In genomic region chr5:116525308-116525707, GRCm38 (mm10) we compare ENCODE assay signal across 20 mouse cellular contexts.
DNase-seq lines count a peak whose midpoint lies in the region.
"Had no signal": no experiment of that assay in that cellular context is flagged by ENCODE, and none has a peak within 500 bp of the region (broad histone marks: within the 10 kb centered on the region; RNA-seq: fewer than 3 reads in every experiment).

No protein-coding gene starts in this region.

- DNase-seq in heart, adult 11 months = peak; percentile 71
- no peak for DNase-seq in heart, embryonic 10.5 days (ENCODE audit: low spot score)
- peak; percentile 43 to 72 for DNase-seq in left cerebral cortex, postnatal 14 days (ENCODE audit: low spot score in 2 of 2)
- DNase-seq in left cerebral cortex, adult 11 months (ENCODE audit: low spot score) = no peak
- peak; percentile 37 for DNase-seq in right cerebral cortex, postnatal 14 days
- no peak for DNase-seq in right cerebral cortex, postnatal 25 days
- DNase-seq in lung, postnatal 25 days (ENCODE audit: low spot score) = no peak
- DNase-seq: adrenal gland, adult 2 months; cerebellum, adult 11-12 months; cerebellum, postnatal 14 days; kidney, adult 11 months; kidney, postnatal 4 days; layer of hippocampus, adult 9-11 months; liver, embryonic 13.5 days; lung, adult 2 months; lung, postnatal 14 days; thymus, postnatal 25 days had no signal

- no peaks in the 10 kb centered on the region for H3K9me3 ChIP-seq in heart, embryonic 10.5 days
- H3K9me3 ChIP-seq: embryonic facial prominence, embryonic 12.5 days; kidney, embryonic 15.5 days; liver, embryonic 13.5 days; stomach, embryonic 15.5 days had no signal

- no peaks in the 10 kb centered on the region for H3K36me3 ChIP-seq in heart, embryonic 10.5 days
- H3K36me3 ChIP-seq: embryonic facial prominence, embryonic 12.5 days; kidney, embryonic 15.5 days; liver, embryonic 13.5 days; stomach, embryonic 15.5 days had no signal

- H3K27ac ChIP-seq in heart, embryonic 10.5 days = no peak overlapping the region
- H3K27ac ChIP-seq: embryonic facial prominence, embryonic 12.5 days; kidney, embryonic 15.5 days; liver, embryonic 13.5 days; stomach, embryonic 15.5 days had no signal

- H3K4me1 ChIP-seq in heart, embryonic 10.5 days = peaks cover 7% of the 10 kb centered on the region
- H3K4me1 ChIP-seq: embryonic facial prominence, embryonic 12.5 days; kidney, embryonic 15.5 days; liver, embryonic 13.5 days; stomach, embryonic 15.5 days had no signal

- H3K27me3 ChIP-seq in heart, embryonic 10.5 days (ENCODE audit: insufficient read depth, poor library complexity, severe bottlenecking) = no peaks in the 10 kb centered on the region
- H3K27me3 ChIP-seq: embryonic facial prominence, embryonic 12.5 days; kidney, embryonic 15.5 days; liver, embryonic 13.5 days; stomach, embryonic 15.5 days had no signal

- H3K4me3 ChIP-seq in heart, embryonic 10.5 days = no peak overlapping the region
- H3K4me3 ChIP-seq: embryonic facial prominence, embryonic 12.5 days; kidney, embryonic 15.5 days; liver, embryonic 13.5 days; stomach, embryonic 15.5 days had no signal

- WGBS in heart, embryonic 10.5 days = 87% methylated on average over 8 of the region's 8 CpGs

- intact Hi-C loops in left cerebral cortex, postnatal 14 days (cut with DNase I) = no loop called here

Comparison
In these comparisons a context has a peak if more than half of its experiments do, and no peak if none do; other contexts are left out.
1. DNase-seq: peak in heart, adult 11 months (single experiment), left cerebral cortex, postnatal 14 days (2 of 2) and right cerebral cortex, postnatal 14 days (single experiment); none in heart, embryonic 10.5 days (single experiment), left cerebral cortex, adult 11 months (single experiment), right cerebral cortex, postnatal 25 days (single experiment) and lung, postnatal 25 days (single experiment).